Mouse (Mus musculus) CD8-positive naive resting alpha-beta T cell, adult 57 days (primary cell): Measurements from ENCODE around the gene Gbp3. TPM values are rescaled to one million over a fixed set of nuclear protein-coding genes. Genes with fewer than 3 reads are reported as not detected.

Source experiments
- total RNA-seq: library from RNA; stranded (reverse); gene quantifications from one replicate; pipeline ENCODE4 v1.2.4, GENCODE M21; 2023

Gene Gbp3
- total RNA-seq: 121 TPM

GRCm38 (mm10) chr3:142559632-142560228 lies at the start of gene Gbp3:
Gbp3 (plus strand) TSS chr3:142560026.

GRCm38 (mm10) chr3:142530087-142530953 lies 29.5 kb upstream of the Gbp3 start, which contains the start of gene Gbp7:
Gbp7 (plus strand) TSS chr3:142530342.

GRCm38 (mm10) chr3:142594547-142594946 lies 34.7 kb downstream of the Gbp3 start, which contains the start of gene Gbp2b:
Gbp2b (plus strand) TSS chr3:142594847.

GRCm38 (mm10) chr3:142620111-142620955 lies 60.5 kb downstream of the Gbp3 start, which contains the start of gene Gbp2:
Gbp2 (plus strand) TSS chr3:142620602.

Other genes starting within 250 kb of the Gbp3 start
- gene Pdlim5, start 164.3 kb upstream of the Gbp3 start, total RNA-seq: 50.4 TPM
- gene Gbp5, start 66.0 kb upstream of the Gbp3 start, total RNA-seq: 32.0 TPM
- 44.8 TPM for gene Gbp7, start 29.7 kb upstream of the Gbp3 start, total RNA-seq
- gene Gbp2b, start 34.8 kb downstream of the Gbp3 start, total RNA-seq: not detected
- 44.0 TPM for gene Gbp2, start 60.6 kb downstream of the Gbp3 start, total RNA-seq
- gene Kyat3, start 141.0 kb downstream of the Gbp3 start, total RNA-seq: 2.4 TPM
- gene Gtf2b, start 205.0 kb downstream of the Gbp3 start, total RNA-seq: 66.0 TPM